Mouse (Mus musculus) left cerebral cortex, adult 8-10 months (tissue): Measurements from ENCODE around the gene Evc2. TPM values are rescaled to one million over a fixed set of nuclear protein-coding genes. Genes with fewer than 3 reads are reported as not detected.

Experiments
- DNase-seq, 2 experiments: peaks; one replicate each; pipeline ENCODE4 v3.0.0; 2022; ENCODE audit warnings: low spot score in 2 of 2
- total RNA-seq, 4 experiments: library from RNA; stranded (reverse); gene quantifications; 2 replicates each; pipeline ENCODE4 v1.2.4; 2022

Gene Evc2
- total RNA-seq, 4 experiments from 2014 or later: 10.3 to 13.5 (median 11.9) TPM

- no peak for DNase-seq
These were observed 133.8 kb downstream of the Evc2 start for GRCm38 (mm10) chr5:37472025-37472608.

Other genes with a start within 250 kb of the Evc2 start
- gene Crmp1, start 96.6 kb upstream of the Evc2 start, total RNA-seq: 100 to 1,000 TPM; 162 to 174 (median 169) TPM
- 10 to 100 TPM in 1 of 4 experiments, 1 to 10 TPM in 3; 7.8 to 11.8 (median 8.4) TPM for gene Evc, start 1.6 kb upstream of the Evc2 start, total RNA-seq